21 mouse cellular contexts compared by ENCODE assay signal in the genomic region with DNA sequence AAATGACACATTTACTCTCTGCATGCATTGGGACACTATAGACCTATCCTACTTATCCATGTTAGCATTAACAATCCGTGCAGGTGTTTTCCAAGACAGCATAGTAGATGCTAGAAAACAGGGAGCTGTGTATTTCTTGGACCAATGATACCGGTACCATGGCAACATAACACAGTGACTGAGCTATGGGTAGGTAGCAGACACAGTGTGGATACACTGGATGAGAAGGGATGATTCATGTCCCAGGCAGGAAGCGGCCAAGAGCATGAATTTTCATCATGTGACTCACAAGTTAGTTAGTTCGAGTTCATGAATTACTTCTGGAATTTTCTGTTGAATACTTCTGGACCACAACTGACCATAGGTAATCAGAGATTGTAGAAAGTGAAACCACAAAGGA. TPM values are rescaled to one million over a fixed set of nuclear protein-coding genes. Genes with fewer than 3 reads are reported as not detected.
A peak's percentile ranks its signal among the peaks of the same experiment; 100 is the strongest.
DNase-seq lines count a peak whose midpoint lies in the region; ATAC-seq and TF ChIP-seq lines count a peak whose summit lies in the region.
"Had no signal": no experiment of that assay in that cellular context is flagged by ENCODE, and none has a peak within 500 bp of the region (broad histone marks: within the 10 kb centered on the region; RNA-seq: fewer than 3 reads in every experiment).

No protein-coding gene starts in this region.

- no peak for ATAC-seq in kidney, postnatal 0 days (replicated peaks; ENCODE audit: low FRiP score, low read depth)
- peak; percentile 75 for ATAC-seq in stomach, postnatal 0 days (ENCODE audit: low FRiP score, low TSS enrichment)
- ATAC-seq: activated CD4-positive, CD25-positive, alpha-beta regulatory T cell, adult 4 months had no signal

- WGBS in kidney, postnatal 0 days, result 73% methylated on average over 4 of the region's 4 CpGs
- 61% methylated on average over 4 of the region's 4 CpGs for WGBS in stomach, postnatal 0 days
- 90% methylated on average over 4 of the region's 4 CpGs for WGBS in cerebellum, adult 2 months

- H3K4me3 ChIP-seq in kidney, postnatal 0 days (replicated peaks; ENCODE audit: low read depth, low read length), result no peak overlapping the region
- no peak overlapping the region for H3K4me3 ChIP-seq in stomach, postnatal 0 days (ENCODE audit: low read depth, low read length)
- H3K4me3 ChIP-seq in cerebellum, adult 2 months (replicated peaks; ENCODE audit: insufficient read depth, low read depth, low read length), result no peak overlapping the region
- H3K4me3 ChIP-seq: embryonic facial prominence, embryonic 10.5 days; forebrain, embryonic 10.5 days; gastrocnemius, adult 2 months; hindbrain, embryonic 15.5 days; kidney, embryonic 15.5 days; midbrain, embryonic 10.5 days; neural tube, embryonic 15.5 days had no signal

- no peak overlapping the region for H3K4me2 ChIP-seq in kidney, postnatal 0 days (ENCODE audit: low read length)
- no peak overlapping the region for H3K4me2 ChIP-seq in stomach, postnatal 0 days (replicated peaks; ENCODE audit: low read depth)
- H3K4me2 ChIP-seq: heart, embryonic 11.5 days; hindbrain, embryonic 15.5 days; kidney, embryonic 15.5 days; neural tube, embryonic 15.5 days had no signal

- TF ChIP-seq POLR2A in cerebellum, adult 2 months (IDR thresholded peaks at IDR 0.05; ENCODE audit: borderline replicate concordance, insufficient read depth, low read length), result no peak

- H3K9me3 ChIP-seq in kidney, postnatal 0 days (replicated peaks; ENCODE audit: low read length), result no peaks in the 10 kb centered on the region
- no peaks in the 10 kb centered on the region for H3K9me3 ChIP-seq in stomach, postnatal 0 days (ENCODE audit: control insufficient read depth, low read length)
- H3K9me3 ChIP-seq: embryonic facial prominence, embryonic 10.5 days; forebrain, embryonic 10.5 days; hindbrain, embryonic 15.5 days; kidney, embryonic 15.5 days; midbrain, embryonic 10.5 days; neural tube, embryonic 15.5 days had no signal

- no peak for TF ChIP-seq EP300 in stomach, postnatal 0 days (optimal IDR thresholded peaks at IDR 0.05)

- no peak for DNase-seq in kidney, postnatal 0 days (ENCODE audit: low spot score)
- DNase-seq in kidney, adult 9 months, result no peak
- DNase-seq in 416B (ENCODE audit: low read depth) (peak; percentile 54), NIH3T3 (ENCODE audit: low read depth) (peak; percentile 80)
- no peak for DNase-seq in stomach, postnatal 0 days (ENCODE audit: low spot score)
- DNase-seq in cerebellum, adult 2 months, result no peak
- no peak for DNase-seq in gastrocnemius, postnatal 36 days
- DNase-seq: adrenal gland, postnatal 10 days; cerebellum, adult 9-11 months; gastrocnemius, adult 2 months; heart, adult 11 months; lung, postnatal 4 days; right cerebral cortex, adult 18-20 months had no signal

- no peaks in the 10 kb centered on the region for H3K36me3 ChIP-seq in kidney, postnatal 0 days (ENCODE audit: insufficient read depth, low read length)
- no peaks in the 10 kb centered on the region for H3K36me3 ChIP-seq in stomach, postnatal 0 days (ENCODE audit: control insufficient read depth, insufficient read depth, low read length)
- H3K36me3 ChIP-seq: hindbrain, embryonic 15.5 days; kidney, embryonic 15.5 days; neural tube, embryonic 15.5 days had no signal

- 0 out of 2 replicates have a peak overlapping the region, but pooled peaks have one; percentile 15 for H3K27ac ChIP-seq in kidney, postnatal 0 days
- no peak overlapping the region for H3K27ac ChIP-seq in stomach, postnatal 0 days (replicated peaks)
- no peak overlapping the region for H3K27ac ChIP-seq in cerebellum, adult 2 months (ENCODE audit: insufficient read depth, low read length)
- H3K27ac ChIP-seq: embryonic facial prominence, embryonic 10.5 days; gastrocnemius, adult 2 months; hindbrain, embryonic 15.5 days; kidney, embryonic 15.5 days; neural tube, embryonic 15.5 days had no signal

- H3K4me1 ChIP-seq in kidney, postnatal 0 days (replicated peaks; ENCODE audit: insufficient read depth, low read length), result peaks cover 43% of the 10 kb centered on the region
- no peaks in the 10 kb centered on the region for H3K4me1 ChIP-seq in stomach, postnatal 0 days (replicated peaks; ENCODE audit: control insufficient read depth, insufficient read depth)
- H3K4me1 ChIP-seq in cerebellum, adult 2 months (ENCODE audit: control insufficient read depth, insufficient read depth, low read length), result no peaks in the 10 kb centered on the region
- H3K4me1 ChIP-seq: hindbrain, embryonic 15.5 days had no signal

- TF ChIP-seq CTCF in kidney, postnatal 0 days (IDR thresholded peaks at IDR 0.05; ENCODE audit: low read depth), result no peak
- no peak for TF ChIP-seq CTCF in stomach, postnatal 0 days (IDR thresholded peaks at IDR 0.05; ENCODE audit: low read depth)
- no peak for TF ChIP-seq CTCF in cerebellum, adult 2 months (IDR thresholded peaks at IDR 0.05; ENCODE audit: borderline replicate concordance, insufficient read depth, low read depth, low read length)

- intact Hi-C loops in gastrocnemius, postnatal 36 days (cut with DNase I), result no loop called here

- no peaks in the 10 kb centered on the region for H3K27me3 ChIP-seq in kidney, postnatal 0 days (ENCODE audit: insufficient read depth, low read length)
- H3K27me3 ChIP-seq in stomach, postnatal 0 days (ENCODE audit: control insufficient read depth, insufficient read depth, low read length), result no peaks in the 10 kb centered on the region
- no peaks in the 10 kb centered on the region for H3K27me3 ChIP-seq in cerebellum, adult 2 months (ENCODE audit: control insufficient read depth, insufficient read depth, low read length)
- H3K27me3 ChIP-seq: hindbrain, embryonic 15.5 days; kidney, embryonic 15.5 days; neural tube, embryonic 15.5 days had no signal

- no peak overlapping the region for H3K9ac ChIP-seq in kidney, postnatal 0 days (ENCODE audit: low read depth, low read length)
- no peak overlapping the region for H3K9ac ChIP-seq in stomach, postnatal 0 days (ENCODE audit: low read length)
- H3K9ac ChIP-seq: hindbrain, embryonic 15.5 days; kidney, embryonic 15.5 days; neural tube, embryonic 15.5 days had no signal

RNA-seq across cellular contexts. Expression of a gene that starts 16.6 kb away (rescaled TPM):
- 18.1 and 19.3 TPM in 2 replicates for polyA plus RNA-seq in kidney, postnatal 0 days (2015; fragmentation: Nextera tagmentation; extraction: Ambion mirVana)
- 14.2 and 15.4 TPM in 2 replicates for polyA plus RNA-seq in stomach, postnatal 0 days (2015; fragmentation: Nextera tagmentation; extraction: Ambion mirVana)
- 7.5 and 7.8 TPM in 2 replicates for polyA plus RNA-seq in cerebellum, adult 2 months (2012; rRNA removed)
- total RNA-seq in gastrocnemius, postnatal 36 days (2021), result 1 to 10 TPM; 2.5 to 2.7 TPM

RNA-seq across cellular contexts. Expression of a gene that starts 26.7 kb away (rescaled TPM):
- polyA plus RNA-seq in kidney, postnatal 0 days (2015; fragmentation: Nextera tagmentation; extraction: Ambion mirVana), result 12.0 and 14.8 TPM in 2 replicates
- 7.7 and 8.3 TPM in 2 replicates for polyA plus RNA-seq in stomach, postnatal 0 days (2015; fragmentation: Nextera tagmentation; extraction: Ambion mirVana)
- 0.85 and 1.1 TPM in 2 replicates for polyA plus RNA-seq in cerebellum, adult 2 months (2012; rRNA removed)
- total RNA-seq in gastrocnemius, postnatal 36 days (2021), result under 1 TPM; 0.61 to 0.91 TPM

Comparison
In these comparisons a context has a peak if more than half of its experiments do, and no peak if none do; other contexts are left out.
1. DNase-seq: peak in 416B (single experiment) and NIH3T3 (single experiment); none in kidney, postnatal 0 days (single experiment), kidney, adult 9 months (single experiment), stomach, postnatal 0 days (single experiment), cerebellum, adult 2 months (0 of 2) and gastrocnemius, postnatal 36 days (0 of 2).